In the genomic region with DNA sequence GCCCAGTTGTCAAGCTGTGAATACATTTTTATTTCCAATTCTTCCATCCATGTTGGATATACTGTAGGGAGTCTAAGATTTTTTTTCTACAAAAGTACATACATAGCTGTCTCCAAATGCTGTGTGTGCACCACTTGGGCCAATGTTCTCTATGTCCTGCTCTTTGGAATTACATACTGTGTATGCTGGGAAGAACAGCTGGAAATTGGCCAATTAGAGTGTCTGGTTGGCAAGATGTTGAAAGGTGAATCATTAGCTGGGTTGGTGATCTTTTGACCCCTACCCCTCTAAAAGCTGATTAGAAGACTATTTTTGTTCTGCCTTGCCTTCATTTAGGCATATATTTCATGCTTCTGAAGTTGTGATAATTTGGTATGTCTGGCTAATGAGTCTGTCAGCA, we compare ENCODE assay signal across 8 mouse cellular contexts.
"Had no signal": no experiment of that assay in that cellular context is flagged by ENCODE, and none has a peak within 500 bp of the region (broad histone marks: within the 10 kb centered on the region; RNA-seq: fewer than 3 reads in every experiment).

No protein-coding gene starts in this region.

- ATAC-seq: intestine, embryonic 15.5 days; midbrain, embryonic 13.5 days had no signal

- H3K9me3 ChIP-seq: intestine, embryonic 15.5 days; stomach, embryonic 15.5 days had no signal

- H3K4me1 ChIP-seq: intestine, embryonic 15.5 days; limb, embryonic 10.5 days; midbrain, embryonic 13.5 days; stomach, embryonic 15.5 days had no signal

- H3K4me2 ChIP-seq: intestine, embryonic 15.5 days; midbrain, embryonic 13.5 days; stomach, embryonic 15.5 days had no signal

- H3K27me3 ChIP-seq: intestine, embryonic 15.5 days; midbrain, embryonic 13.5 days; stomach, embryonic 15.5 days had no signal

- H3K36me3 ChIP-seq: intestine, embryonic 15.5 days; limb, embryonic 10.5 days; midbrain, embryonic 13.5 days; stomach, embryonic 15.5 days had no signal

- H3K27ac ChIP-seq: intestine, embryonic 15.5 days; limb, embryonic 10.5 days; midbrain, embryonic 13.5 days; stomach, embryonic 15.5 days had no signal

- H3K4me3 ChIP-seq: intestine, embryonic 15.5 days; limb, embryonic 10.5 days; midbrain, embryonic 13.5 days; stomach, embryonic 15.5 days had no signal

- DNase-seq: lung, adult 18-20 months; right cerebral cortex, postnatal 14 days; thymus, adult 2 months; thymus, postnatal 25 days had no signal

- H3K9ac ChIP-seq: intestine, embryonic 15.5 days; midbrain, embryonic 13.5 days; stomach, embryonic 15.5 days had no signal
